Mouse (Mus musculus): ENCODE measurements around the gene Apol7a.

The Apol7a gene

GRCm38 (mm10) chr15:77370588-77370987 is 28.3 kb downstream of the Apol7a start:
- no peak for DNase-seq

DNA sequence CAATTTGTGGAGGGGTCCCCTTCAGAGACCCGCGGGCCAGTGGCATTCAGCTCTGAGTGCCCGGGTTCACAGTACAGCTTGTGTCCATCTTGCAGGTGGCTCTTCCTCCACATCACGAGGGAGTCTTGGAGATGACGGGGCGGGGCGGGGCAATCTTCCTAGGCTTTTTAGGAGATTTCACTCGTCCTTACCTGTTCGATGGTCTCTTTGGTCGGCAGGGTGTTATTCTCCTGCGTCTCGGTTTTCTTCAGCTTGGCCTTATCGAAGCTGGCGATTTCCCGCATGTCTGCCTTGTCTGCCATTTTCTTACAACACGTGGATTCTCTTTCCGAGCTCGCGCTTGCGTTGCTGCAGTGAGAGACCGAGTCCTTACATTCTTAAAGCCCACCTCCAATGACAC is 28.9 kb downstream of the Apol7a start:
- DNase-seq = no peak

- DNase-seq = no peak
These were observed 30.0 kb downstream of the Apol7a start for GRCm38 (mm10) chr15:77368818-77369320.

DNA sequence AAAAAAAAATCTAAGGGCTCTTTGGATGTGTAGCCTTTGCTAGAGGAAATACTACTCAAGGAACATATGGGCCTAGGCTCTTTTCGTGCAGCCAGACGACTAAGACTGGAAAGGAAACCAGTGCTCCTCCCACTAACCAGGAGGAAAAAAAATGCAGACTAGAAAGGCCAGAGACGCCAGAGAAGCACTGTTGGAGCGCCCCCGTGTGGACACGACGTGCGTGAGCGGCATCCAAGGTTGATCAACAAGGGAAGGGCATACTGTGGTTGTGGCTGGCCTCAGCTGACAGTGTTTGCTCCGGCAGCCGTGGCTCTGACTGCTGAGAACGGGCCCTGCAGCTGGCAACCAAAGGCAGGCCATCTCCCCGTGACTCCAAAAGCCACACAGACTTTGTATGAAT is 30.8 kb downstream of the Apol7a start:
- DNase-seq = peak; percentile 98

DNA sequence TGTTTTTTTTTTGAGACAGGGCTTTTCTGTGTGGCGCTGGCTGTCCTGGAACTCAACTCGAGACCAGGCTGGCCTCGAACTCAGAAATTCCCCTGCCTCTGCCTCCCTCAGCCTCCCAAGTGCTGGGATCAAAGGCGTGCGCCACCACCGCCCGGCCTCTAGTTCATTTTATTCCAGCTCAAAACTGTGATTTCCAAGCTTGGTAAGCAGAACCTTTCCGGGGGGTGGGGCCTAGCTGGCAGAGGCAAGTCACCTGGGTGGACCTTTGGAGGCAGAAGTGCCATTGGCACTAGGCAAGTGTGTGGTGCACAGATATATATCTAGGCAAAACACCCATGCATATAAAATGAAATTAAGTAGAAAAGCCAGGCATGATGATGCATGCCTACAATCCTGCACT is 31.4 kb downstream of the Apol7a start:
- DNase-seq = peak; percentile 57

DNA sequence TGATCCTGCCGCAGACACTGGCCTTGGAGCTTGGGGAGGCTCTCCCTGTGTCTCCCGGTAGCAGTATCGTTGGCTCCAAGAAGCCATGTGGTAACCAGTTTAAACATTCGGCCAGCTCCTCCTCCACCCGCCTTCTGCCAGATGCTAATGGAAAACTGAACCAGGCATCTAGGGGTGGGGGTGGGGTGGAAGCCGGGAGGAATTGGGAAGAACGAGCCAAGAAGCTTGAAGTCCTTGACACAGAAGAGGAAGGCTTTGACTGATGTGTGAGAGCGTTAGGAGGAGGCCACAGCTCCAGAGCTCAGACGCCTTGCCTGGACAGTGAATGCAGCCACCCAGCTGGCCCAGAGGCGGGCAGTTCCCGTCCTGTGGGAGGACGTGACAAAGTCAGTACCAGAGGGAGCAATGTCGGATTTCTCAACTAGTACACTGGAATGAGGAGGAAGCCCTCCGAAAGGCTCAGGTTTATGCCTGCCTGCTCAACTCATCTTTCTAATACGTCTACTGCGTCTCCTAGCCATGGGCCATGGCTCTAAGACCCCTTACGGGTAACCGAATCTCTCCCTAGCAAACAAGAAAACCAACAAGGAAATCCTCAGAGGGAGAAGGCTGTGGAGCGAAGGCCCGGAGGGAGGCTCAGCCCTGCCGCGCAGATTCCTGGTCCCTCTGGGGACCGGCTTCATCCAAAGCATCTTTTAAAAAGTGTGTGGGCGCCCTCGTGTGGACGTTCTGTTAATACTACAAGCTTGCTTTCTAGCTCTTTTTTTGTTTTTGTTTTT is 32.0 kb downstream of the Apol7a start:
- peak; percentile 81 for DNase-seq

- no peak for DNase-seq
These were observed 33.0 kb downstream of the Apol7a start for GRCm38 (mm10) chr15:77365700-77366570.

DNA sequence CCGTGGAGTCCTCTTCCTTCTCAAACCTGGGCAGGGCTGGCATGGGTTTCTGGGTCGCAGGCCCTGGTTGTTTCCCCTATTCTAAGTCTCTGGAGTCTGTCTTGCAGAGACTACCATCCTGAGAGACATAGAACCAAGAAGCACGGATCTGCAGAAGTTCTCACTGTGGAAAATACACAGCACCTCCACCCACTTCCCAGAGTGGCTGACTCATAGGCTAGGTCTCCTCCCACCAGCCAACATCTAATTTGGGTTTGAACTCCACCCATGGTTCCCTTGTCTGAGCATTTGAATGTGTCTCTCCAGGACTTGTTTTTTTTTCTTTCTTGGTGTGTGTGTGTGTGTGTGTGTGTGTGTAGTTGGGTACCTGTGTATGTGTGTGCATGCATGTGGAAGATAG is 34.9 kb downstream of the Apol7a start:
- peak; percentile 33 for DNase-seq

DNA sequence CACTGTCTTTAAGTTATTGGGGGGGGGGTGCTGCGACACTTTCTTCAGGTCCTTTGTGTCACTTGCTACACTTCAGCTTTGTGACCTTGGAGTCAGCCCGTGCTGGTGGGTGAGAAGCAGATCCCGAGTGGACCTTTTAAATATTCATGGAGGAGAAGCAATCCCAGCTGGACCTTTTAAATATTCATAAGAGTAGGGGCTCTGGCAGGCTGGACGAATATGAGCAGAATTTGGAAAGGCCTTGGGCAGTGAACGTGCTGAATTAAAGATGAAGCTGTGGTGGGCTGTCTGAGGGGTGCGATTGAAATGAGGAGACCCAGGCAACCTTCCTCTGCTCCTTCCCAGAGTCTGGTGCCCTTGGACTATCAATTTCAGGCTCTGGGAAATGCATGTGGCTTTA is 35.3 kb downstream of the Apol7a start:
- no peak for DNase-seq

DNA sequence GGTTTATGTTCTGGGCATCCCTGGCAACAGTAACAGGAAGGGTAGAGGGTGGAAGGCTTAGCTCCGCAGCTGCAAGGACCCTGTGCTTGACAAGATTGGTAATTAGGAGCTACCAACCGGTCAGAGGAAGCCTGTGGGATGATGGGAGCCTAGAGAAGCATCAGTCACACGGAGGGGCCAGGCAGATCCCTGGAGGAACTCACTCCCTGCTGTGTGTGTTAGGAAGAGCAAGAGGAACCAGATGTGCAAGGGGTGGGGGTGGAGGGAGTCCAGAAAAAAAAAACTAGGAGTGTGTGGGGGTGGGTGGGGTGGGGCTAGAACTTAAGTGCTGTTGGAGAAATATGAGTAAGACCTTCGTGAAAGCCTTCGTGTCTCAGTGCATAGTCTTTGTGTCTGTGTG is 36.0 kb downstream of the Apol7a start:
- DNase-seq = no peak

GRCm38 (mm10) chr15:77359905-77360304 is 39.0 kb downstream of the Apol7a start:
- DNase-seq = no peak

DNA sequence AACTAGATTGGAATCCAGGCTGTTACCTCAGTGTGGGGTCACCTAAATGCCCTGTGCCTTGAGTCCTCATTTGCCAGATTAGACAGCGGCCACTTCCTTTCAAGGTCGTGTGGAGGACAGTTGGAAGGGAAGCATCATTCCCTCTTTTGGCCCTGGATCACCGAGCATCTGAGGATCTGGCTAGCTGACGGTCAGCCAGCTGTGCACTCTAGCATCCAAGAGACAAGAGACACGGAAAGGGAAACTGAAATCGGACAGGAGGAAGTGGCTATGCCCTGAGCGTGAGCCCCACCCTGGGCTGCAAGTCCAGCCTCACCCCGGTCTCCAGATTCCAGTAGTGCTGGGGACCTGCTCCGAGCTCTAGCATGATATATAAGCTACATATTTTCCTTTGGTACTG is 39.4 kb downstream of the Apol7a start:
- peak; percentile 66 for DNase-seq

- DNase-seq = no peak
These were observed 39.8 kb downstream of the Apol7a start for GRCm38 (mm10) chr15:77359084-77359483.

DNA sequence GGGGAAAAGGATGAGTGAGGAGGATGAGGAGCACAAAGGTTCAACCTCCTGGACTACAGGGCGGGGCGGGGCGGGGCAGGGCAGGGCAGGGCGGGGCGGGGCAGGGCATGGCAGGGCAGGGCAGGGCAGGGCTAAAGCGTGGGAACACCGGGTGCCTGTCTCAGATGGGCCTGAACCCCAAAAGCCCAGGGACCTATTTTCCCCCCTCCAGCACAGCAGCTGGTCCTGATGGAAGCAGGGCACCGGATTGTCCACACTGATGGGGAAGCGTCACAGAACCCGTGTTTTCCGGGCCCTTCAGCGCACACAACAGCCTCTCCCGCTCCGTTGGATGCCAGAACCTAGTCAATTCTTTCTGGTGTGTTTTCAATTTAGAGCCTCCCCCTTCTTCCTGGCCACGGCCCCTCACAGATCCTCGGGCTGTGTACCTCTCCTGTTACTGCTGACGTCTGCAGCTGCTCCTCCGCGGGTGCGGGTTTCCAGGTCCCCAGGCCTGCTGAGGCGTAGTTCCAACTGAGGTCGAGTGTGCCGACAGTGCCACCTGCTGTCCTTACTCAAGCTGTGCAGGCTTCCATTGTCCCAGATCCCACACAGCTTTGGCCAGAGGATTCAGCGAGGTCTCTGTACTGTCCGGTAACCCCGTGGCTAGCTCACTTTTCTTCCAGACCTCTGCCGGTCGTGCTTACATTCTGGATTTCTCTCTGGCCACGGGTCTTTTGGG is 40.4 kb downstream of the Apol7a start:
- DNase-seq = peak; percentile 88

- no peak for DNase-seq
These were observed 42.6 kb downstream of the Apol7a start for GRCm38 (mm10) chr15:77356248-77356810.

DNA sequence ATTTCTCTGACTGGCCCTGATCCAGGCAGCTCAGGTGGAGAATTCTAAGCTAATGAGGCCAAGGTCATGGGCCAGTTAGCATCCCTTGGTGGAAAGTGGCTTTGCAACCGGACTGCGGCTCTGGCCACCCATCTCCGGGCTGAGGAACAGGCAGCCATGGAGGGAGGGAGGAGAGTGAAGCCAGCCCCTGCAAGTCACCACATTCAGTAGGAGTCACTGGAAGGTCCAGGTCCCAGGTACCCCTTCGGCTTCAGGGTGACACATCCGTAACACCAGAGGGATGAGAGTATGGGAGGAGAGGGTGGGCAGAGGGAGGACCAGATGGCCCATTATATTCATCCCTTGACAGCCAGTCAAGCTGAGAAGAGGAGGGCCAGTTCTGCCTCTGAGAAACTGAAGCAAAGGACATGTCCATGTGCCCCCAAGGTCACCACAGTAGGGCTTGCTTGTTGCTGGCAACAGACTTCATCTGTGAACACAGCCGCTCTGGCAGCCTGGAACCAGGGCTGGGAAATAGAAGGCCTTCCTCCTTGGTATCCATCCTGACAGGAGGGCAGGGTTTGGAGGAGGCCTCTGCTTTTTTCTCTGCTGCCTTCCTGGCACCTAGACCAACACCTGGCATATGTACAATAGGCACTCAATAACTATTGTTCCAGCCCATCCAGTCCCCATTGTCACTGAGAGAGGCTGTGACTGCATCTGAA is 43.9 kb downstream of the Apol7a start:
- no peak for DNase-seq

DNA sequence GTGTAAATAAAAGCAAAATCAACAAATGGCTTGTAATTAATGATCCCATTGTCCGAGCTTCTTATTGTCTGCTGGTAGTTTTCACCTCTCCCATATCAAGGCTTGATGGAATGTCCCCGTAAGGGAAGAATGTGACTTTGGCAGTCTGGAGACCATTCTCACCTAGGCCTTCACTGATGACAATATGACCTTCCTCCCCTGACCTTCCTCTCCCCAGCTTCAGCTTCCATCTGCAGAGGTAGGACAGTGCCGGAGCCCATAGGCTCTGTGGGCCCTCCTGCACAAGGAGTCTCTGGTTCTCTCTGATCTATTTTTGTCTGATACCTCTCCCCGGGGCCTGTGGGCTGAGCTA is 44.4 kb downstream of the Apol7a start:
- DNase-seq = no peak

DNA sequence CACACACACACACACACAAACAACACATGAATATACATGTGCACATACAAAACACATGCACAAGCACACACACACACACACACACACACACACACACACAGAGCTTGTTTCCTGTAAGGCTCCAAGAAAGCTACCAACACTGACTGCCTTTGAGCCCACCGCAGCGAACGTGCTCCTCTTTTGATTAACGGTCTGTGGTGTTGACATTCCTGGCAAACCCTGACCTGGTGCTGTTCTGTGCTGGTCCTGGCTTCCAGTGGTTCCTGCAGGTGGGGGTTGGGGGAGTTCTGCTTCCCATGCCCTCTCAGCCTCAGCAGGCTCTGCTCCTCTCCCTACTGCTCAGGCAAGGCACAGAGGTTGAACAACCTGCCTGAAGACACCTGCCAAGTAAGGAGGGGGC is 45.1 kb downstream of the Apol7a start:
- no peak for DNase-seq

- no peak for DNase-seq
These were observed 46.0 kb downstream of the Apol7a start for GRCm38 (mm10) chr15:77352863-77353262.

DNA sequence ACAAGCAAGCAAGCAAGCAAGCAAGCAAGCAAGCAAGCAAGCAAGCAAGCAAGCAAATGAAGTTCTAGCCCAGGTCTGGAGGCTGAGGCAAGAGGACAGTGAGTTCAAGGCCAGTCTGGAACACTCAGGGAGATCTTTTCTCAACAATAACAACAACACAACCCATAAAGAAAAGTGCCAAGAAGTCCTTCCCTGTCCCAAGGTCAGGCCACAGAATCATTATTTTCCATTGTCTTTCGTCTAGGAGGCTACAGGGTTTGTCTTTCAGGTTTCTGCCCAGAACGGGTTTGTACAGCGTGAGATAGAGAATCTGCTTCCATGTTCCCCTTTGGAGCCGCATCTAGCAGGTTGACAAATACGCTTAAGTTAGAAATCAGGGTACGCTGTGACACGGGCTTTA is 48.8 kb downstream of the Apol7a start:
- DNase-seq = no peak

DNA sequence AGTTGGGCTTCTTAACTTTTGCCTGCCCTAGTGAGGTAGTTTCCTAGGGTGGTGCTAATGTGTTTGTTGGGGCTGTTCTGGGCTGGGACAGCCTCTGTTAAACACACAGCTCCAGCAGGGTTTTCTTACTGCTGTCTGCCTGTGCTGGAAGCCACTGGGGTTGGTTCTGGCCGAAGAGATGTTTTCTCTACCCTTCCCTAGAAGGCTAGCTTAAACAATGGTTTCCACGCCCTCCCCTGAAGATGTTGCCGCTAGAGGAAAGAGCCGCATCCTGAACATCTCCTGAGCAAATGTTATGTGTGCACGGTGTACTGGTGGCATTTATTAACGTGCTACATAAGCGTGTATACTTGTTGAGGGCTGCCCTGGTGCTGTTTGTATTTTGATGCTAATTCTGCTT is 50.8 kb downstream of the Apol7a start:
- DNase-seq = no peak

All from kidney, adult 9 months (tissue).